Mouse (Mus musculus): ENCODE data around the gene Arid3a. TPM values are rescaled to one million over a fixed set of nuclear protein-coding genes. Genes with fewer than 3 reads are reported as not detected.
A peak's percentile ranks its signal among the peaks of the same experiment; 100 is the strongest.
"Not testable (repeated sequence)": the region's sequence is repeated elsewhere in the genome, so short reads cannot be mapped to it uniquely, and the experiment has no call there.

Gene Arid3a
- polyA plus RNA-seq, 1 experiment from 2014 or later, result 9.0 TPM

GRCm38 (mm10) chr10:79884938-79885337 is 41.9 kb upstream of the Arid3a start:
- H3K4me1 ChIP-seq (replicated peaks; ENCODE audit: control insufficient read depth, insufficient read depth, low read length); H3K4me3 ChIP-seq (ENCODE audit: low read depth, low read length); ATAC-seq (ENCODE audit: low FRiP score); DNase-seq (ENCODE audit: low spot score); H3K36me3 ChIP-seq (ENCODE audit: control insufficient read depth, insufficient read depth, low read length); H3K4me2 ChIP-seq (replicated peaks; ENCODE audit: low read depth, low read length); H3K9me3 ChIP-seq (ENCODE audit: control insufficient read depth, low read length); H3K9ac ChIP-seq (ENCODE audit: low read depth, low read length); H3K27ac ChIP-seq (ENCODE audit: low read depth, low read length): not testable (repeated sequence)
- 74% methylated on average over 2 of the region's 3 CpGs for WGBS
- H3K27me3 ChIP-seq (ENCODE audit: control insufficient read depth, insufficient read depth, low read length), result peaks cover 14% of the 10 kb centered on the region

DNA sequence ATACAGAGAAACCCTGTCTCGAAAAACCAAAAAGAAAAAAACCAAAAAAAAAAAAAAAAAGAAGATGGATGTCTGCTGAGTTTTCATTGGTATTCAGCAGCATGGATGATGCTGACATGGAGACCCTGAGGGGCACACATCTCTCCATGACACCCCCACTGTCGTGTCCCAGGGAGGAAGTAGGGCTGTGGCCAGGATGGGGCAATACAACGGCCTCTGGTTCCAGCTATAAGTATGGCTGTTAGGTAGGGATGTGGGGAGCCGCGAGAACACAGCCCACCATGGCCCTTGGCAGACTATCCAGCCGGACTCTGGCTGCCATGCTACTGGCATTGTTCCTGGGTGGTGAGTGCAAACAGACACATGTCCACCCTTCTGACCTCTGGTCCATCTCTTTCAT is 40.8 kb upstream of the Arid3a start, which contains the start of gene Elane:
Gene Elane (plus strand): TSS at position 194 of the 400 bp plus-strand sequence.
- peaks cover 14% of the 10 kb centered on the region for H3K27me3 ChIP-seq (ENCODE audit: control insufficient read depth, insufficient read depth, low read length)

GRCm38 (mm10) chr10:79886611-79887010 is 40.2 kb upstream of the Arid3a start:
- Histone ChIP-seq H3K27ac (ENCODE audit: low read depth, low read length) (no peak overlapping the region), H3K4me1 (replicated peaks; ENCODE audit: control insufficient read depth, insufficient read depth, low read length) (0 out of 2 replicates have a peak, but pooled peaks cover 2% of the 10 kb centered on the region), H3K4me2 (replicated peaks; ENCODE audit: low read depth, low read length) (no peak overlapping the region), H3K36me3 (ENCODE audit: control insufficient read depth, insufficient read depth, low read length) (no peaks in the 10 kb centered on the region), H3K27me3 (ENCODE audit: control insufficient read depth, insufficient read depth, low read length) (peaks cover 12% of the 10 kb centered on the region), H3K9ac (ENCODE audit: low read depth, low read length) (no peak overlapping the region), H3K9me3 (ENCODE audit: control insufficient read depth, low read length) (no peaks in the 10 kb centered on the region), H3K4me3 (ENCODE audit: low read depth, low read length) (no peak overlapping the region)
- WGBS, result 83% methylated on average over 8 of the region's 8 CpGs
- DNase-seq (ENCODE audit: low spot score) (no peak), ATAC-seq (ENCODE audit: low FRiP score) (no peak)

More for the DNA sequence above, 40.8 kb upstream of the Arid3a start, which contains the start of gene Elane:
- ATAC-seq (ENCODE audit: low FRiP score), result no peak
- DNase-seq (ENCODE audit: low spot score), result no peak
- WGBS, result 85% methylated on average over 6 of the region's 6 CpGs
- no peak within 1 kb of the TSS for H3K27ac ChIP-seq (ENCODE audit: low read depth, low read length)
- H3K4me1 ChIP-seq (replicated peaks; ENCODE audit: control insufficient read depth, insufficient read depth, low read length), result 0 out of 2 replicates have a peak, but pooled peaks cover 2% of the 10 kb centered on the region
- H3K4me3 ChIP-seq (ENCODE audit: low read depth, low read length), result no peak within 1 kb of the TSS
- H3K9me3 ChIP-seq (ENCODE audit: control insufficient read depth, low read length), result no peaks in the 10 kb centered on the region
- H3K36me3 ChIP-seq (ENCODE audit: control insufficient read depth, insufficient read depth, low read length), result no peaks in the 10 kb centered on the region
- H3K4me2 ChIP-seq (replicated peaks; ENCODE audit: low read depth, low read length), result no peak within 1 kb of the TSS
- H3K9ac ChIP-seq (ENCODE audit: low read depth, low read length), result no peak within 1 kb of the TSS

- H3K4me1 ChIP-seq (replicated peaks; ENCODE audit: control insufficient read depth, insufficient read depth, low read length), result no peaks in the 10 kb centered on the region
- ATAC-seq (ENCODE audit: low FRiP score) (no peak), DNase-seq (ENCODE audit: low spot score) (no peak)
- 92% methylated on average over 2 of the region's 2 CpGs for WGBS
- no peak overlapping the region for H3K9ac ChIP-seq (ENCODE audit: low read depth, low read length)
- no peak overlapping the region for H3K4me2 ChIP-seq (replicated peaks; ENCODE audit: low read depth, low read length)
- H3K27me3 ChIP-seq (ENCODE audit: control insufficient read depth, insufficient read depth, low read length), result no peaks in the 10 kb centered on the region
- H3K4me3 ChIP-seq (ENCODE audit: low read depth, low read length), result no peak overlapping the region
- H3K9me3 ChIP-seq (ENCODE audit: control insufficient read depth, low read length), result no peaks in the 10 kb centered on the region
- no peak overlapping the region for H3K27ac ChIP-seq (ENCODE audit: low read depth, low read length)
- no peaks in the 10 kb centered on the region for H3K36me3 ChIP-seq (ENCODE audit: control insufficient read depth, insufficient read depth, low read length)
Measured at GRCm38 (mm10) chr10:79889386-79889785, 37.5 kb upstream of the Arid3a start.

DNA sequence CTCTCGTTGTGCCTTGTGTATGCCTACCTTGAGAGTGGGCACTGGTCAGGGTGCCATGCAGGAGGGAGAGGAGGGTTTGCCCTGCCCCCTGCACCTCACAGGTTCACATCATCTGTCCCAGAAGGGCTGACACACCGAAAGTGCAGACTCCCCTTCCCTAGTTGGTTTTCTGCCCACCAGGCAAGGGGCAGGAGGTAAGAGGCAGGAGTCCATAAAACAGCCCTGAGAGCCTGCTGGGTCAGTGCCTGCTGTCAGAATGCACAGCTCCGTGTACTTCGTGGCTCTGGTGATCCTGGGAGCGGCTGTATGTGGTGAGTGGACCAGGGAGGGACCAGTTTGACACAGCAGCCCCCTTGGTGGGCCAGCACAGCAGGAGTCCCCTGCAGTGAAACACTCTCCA is 36.2 kb upstream of the Arid3a start, which contains the start of gene Cfd:
Gene Cfd (plus strand): TSS at position 184 of the 400 bp plus-strand sequence.
- Histone ChIP-seq H3K4me1 (replicated peaks; ENCODE audit: control insufficient read depth, insufficient read depth, low read length) (no peaks in the 10 kb centered on the region), H3K4me3 (ENCODE audit: low read depth, low read length) (no peak within 1 kb of the TSS), H3K27ac (ENCODE audit: low read depth, low read length) (no peak within 1 kb of the TSS), H3K9ac (ENCODE audit: low read depth, low read length) (no peak within 1 kb of the TSS), H3K4me2 (replicated peaks; ENCODE audit: low read depth, low read length) (no peak within 1 kb of the TSS), H3K9me3 (ENCODE audit: control insufficient read depth, low read length) (no peaks in the 10 kb centered on the region), H3K36me3 (ENCODE audit: control insufficient read depth, insufficient read depth, low read length) (no peaks in the 10 kb centered on the region), H3K27me3 (ENCODE audit: control insufficient read depth, insufficient read depth, low read length) (no peaks in the 10 kb centered on the region)
- ATAC-seq (ENCODE audit: low FRiP score) (no peak), DNase-seq (ENCODE audit: low spot score) (no peak)
- 43% methylated on average over 5 of the region's 5 CpGs for WGBS

DNA sequence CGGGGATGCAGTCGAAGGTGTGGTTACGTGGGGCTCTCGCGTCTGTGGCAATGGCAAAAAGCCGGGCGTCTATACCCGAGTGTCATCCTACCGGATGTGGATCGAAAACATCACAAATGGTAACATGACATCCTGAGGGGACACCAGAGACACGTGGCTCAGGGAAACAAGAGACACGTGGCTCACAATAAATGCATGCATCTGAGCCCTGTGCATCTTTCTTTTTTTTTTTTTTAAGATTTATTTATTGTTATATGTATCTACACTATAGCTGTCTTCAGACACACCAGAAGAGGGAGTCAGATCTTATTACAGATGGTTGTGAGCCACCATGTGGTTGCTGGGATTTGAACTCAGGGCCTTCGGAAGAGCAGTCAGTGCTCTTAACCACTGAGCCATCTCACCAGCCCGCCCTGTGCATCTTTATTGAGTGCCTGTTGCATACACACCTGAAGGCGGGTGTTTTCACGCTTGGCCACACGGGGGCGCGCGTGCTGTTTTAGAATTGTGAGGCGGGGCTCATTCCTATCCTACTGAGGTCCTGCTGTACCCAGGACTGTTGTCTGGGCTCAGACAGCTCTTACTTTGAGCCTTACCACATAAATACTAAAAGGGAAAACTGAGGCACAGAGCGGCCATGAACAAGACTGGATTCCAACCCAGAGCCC is 34.3 kb upstream of the Arid3a start:
- H3K36me3 ChIP-seq (ENCODE audit: control insufficient read depth, insufficient read depth, low read length), result not testable (repeated sequence)

GRCm38 (mm10) chr10:79896306-79896705 is 30.5 kb upstream of the Arid3a start:
- Histone ChIP-seq H3K4me2 (replicated peaks; ENCODE audit: low read depth, low read length) (no peak overlapping the region), H3K27ac (ENCODE audit: low read depth, low read length) (no peak overlapping the region), H3K4me3 (ENCODE audit: low read depth, low read length) (no peak overlapping the region), H3K36me3 (ENCODE audit: control insufficient read depth, insufficient read depth, low read length) (no peaks in the 10 kb centered on the region), H3K4me1 (replicated peaks; ENCODE audit: control insufficient read depth, insufficient read depth, low read length) (peaks cover 5% of the 10 kb centered on the region), H3K9ac (ENCODE audit: low read depth, low read length) (no peak overlapping the region), H3K9me3 (ENCODE audit: control insufficient read depth, low read length) (no peaks in the 10 kb centered on the region), H3K27me3 (ENCODE audit: control insufficient read depth, insufficient read depth, low read length) (peaks cover 4% of the 10 kb centered on the region; the same call in 1 of the 2 replicates)
- 93% methylated on average over 16 of the region's 16 CpGs for WGBS
- no peak for ATAC-seq (ENCODE audit: low FRiP score)
- DNase-seq (ENCODE audit: low spot score), result no peak

More for the DNA sequence above, 34.3 kb upstream of the Arid3a start:
- not testable (repeated sequence) for H3K4me3 ChIP-seq (ENCODE audit: low read depth, low read length); H3K4me2 ChIP-seq (replicated peaks; ENCODE audit: low read depth, low read length); H3K4me1 ChIP-seq (replicated peaks; ENCODE audit: control insufficient read depth, insufficient read depth, low read length); H3K27me3 ChIP-seq (ENCODE audit: control insufficient read depth, insufficient read depth, low read length); H3K9me3 ChIP-seq (ENCODE audit: control insufficient read depth, low read length); H3K9ac ChIP-seq (ENCODE audit: low read depth, low read length); H3K27ac ChIP-seq (ENCODE audit: low read depth, low read length)
- 44% methylated on average over 22 of the region's 22 CpGs for WGBS
- DNase-seq (ENCODE audit: low spot score) (peak; percentile 91), ATAC-seq (ENCODE audit: low FRiP score) (peak; percentile 62)

- Histone ChIP-seq H3K27ac (ENCODE audit: low read depth, low read length) (no peak overlapping the region), H3K36me3 (ENCODE audit: control insufficient read depth, insufficient read depth, low read length) (no peaks in the 10 kb centered on the region), H3K4me2 (replicated peaks; ENCODE audit: low read depth, low read length) (no peak overlapping the region), H3K4me3 (ENCODE audit: low read depth, low read length) (no peak overlapping the region), H3K9me3 (ENCODE audit: control insufficient read depth, low read length) (no peaks in the 10 kb centered on the region), H3K9ac (ENCODE audit: low read depth, low read length) (no peak overlapping the region), H3K27me3 (ENCODE audit: control insufficient read depth, insufficient read depth, low read length) (peaks cover 4% of the 10 kb centered on the region; the same call in 1 of the 2 replicates), H3K4me1 (replicated peaks; ENCODE audit: control insufficient read depth, insufficient read depth, low read length) (peaks cover 7% of the 10 kb centered on the region)
- ATAC-seq (ENCODE audit: low FRiP score) (no peak), DNase-seq (ENCODE audit: low spot score) (no peak)
- WGBS, result 85% methylated on average over 13 of the region's 13 CpGs
Measured at GRCm38 (mm10) chr10:79896814-79897213, 30.0 kb upstream of the Arid3a start.

Measured in hindbrain, embryonic 11.5 days (tissue).